Mouse (Mus musculus) kidney, embryonic 14.5 days (tissue): Measurements from ENCODE around the gene Nhlrc3. TPM values are rescaled to one million over a fixed set of nuclear protein-coding genes. Genes with fewer than 3 reads are reported as not detected.
A peak's percentile ranks its signal among the peaks of the same experiment; 100 is the strongest.

ENCODE experiments used
- ATAC-seq: fragments of 200-750 bp; cut with Nextera tagmentation; 2 replicates; pipeline ENCODE4 v1.8.0; 2017; ENCODE audit warnings: moderate number of reproducible peaks, mild to moderate bottlenecking, moderate TSS enrichment, moderate library complexity; ENCODE audit not compliant: low FRiP score, low TSS enrichment
- H3K27ac ChIP-seq: fragments of 300-500 bp; sonication (generic); 2 replicates; pipeline ENCODE4 v1.5.1; 2014; ENCODE audit warnings: low read depth, mild to moderate bottlenecking, low read length, moderate library complexity, mixed read lengths
- H3K27me3 ChIP-seq: fragments of 300-500 bp; sonication (generic); 2 replicates; pipeline ENCODE4 v1.6.1; 2014; ENCODE audit warnings: mild to moderate bottlenecking, low read length; ENCODE audit not compliant: control insufficient read depth, insufficient read depth
- H3K36me3 ChIP-seq: fragments of 300-500 bp; sonication (generic); 2 replicates; pipeline ENCODE4 v1.6.1; 2014; ENCODE audit warnings: low read length, mixed read lengths; ENCODE audit not compliant: control insufficient read depth, insufficient read depth
- H3K4me1 ChIP-seq: fragments of 300-500 bp; sonication (generic); 2 replicates; pipeline ENCODE4 v1.6.1; 2014; ENCODE audit warnings: low read length, mixed read lengths; ENCODE audit not compliant: control insufficient read depth, insufficient read depth
- H3K4me2 ChIP-seq: fragments of 300-500 bp; sonication (generic); replicated peaks from 2 replicates; pipeline ENCODE4 v1.6.1; 2014; ENCODE audit warnings: low read depth, mild to moderate bottlenecking, low read length
- H3K4me3 ChIP-seq: fragments of 300-500 bp; sonication (generic); 2 replicates; pipeline ENCODE4 v1.5.1; 2014; ENCODE audit warnings: mild to moderate bottlenecking, low read length
- H3K9ac ChIP-seq: fragments of 300-500 bp; sonication (generic); 2 replicates; pipeline ENCODE4 v1.6.1; 2014; ENCODE audit warnings: low read depth, mild to moderate bottlenecking, low read length, moderate library complexity
- H3K9me3 ChIP-seq: fragments of 300-500 bp; sonication (generic); 2 replicates; pipeline ENCODE4 v1.6.1; 2016; ENCODE audit warnings: low read length; ENCODE audit not compliant: control insufficient read depth
- WGBS: fragments of 180-500 bp; shearing (Covaris S2); extraction: QIAGEN DNeasy Blood & Tissue Kit; methylation state at CpG from one replicate; pipeline ENCODE4 v1.1.7; 2014; 5-methylcytosine and 5-hydroxymethylcytosine counted together
- polyA plus RNA-seq: library from polyadenylated mRNA; unstranded; fragments of >200 nt; fragmentation: Nextera tagmentation; extraction: Ambion mirVana; gene quantifications from 2 replicates; pipeline ENCODE4 v1.2.1, GENCODE M21; 2014

Gene Nhlrc3
- polyA plus RNA-seq, 1 experiment from 2014 or later = 10.1 TPM

DNA sequence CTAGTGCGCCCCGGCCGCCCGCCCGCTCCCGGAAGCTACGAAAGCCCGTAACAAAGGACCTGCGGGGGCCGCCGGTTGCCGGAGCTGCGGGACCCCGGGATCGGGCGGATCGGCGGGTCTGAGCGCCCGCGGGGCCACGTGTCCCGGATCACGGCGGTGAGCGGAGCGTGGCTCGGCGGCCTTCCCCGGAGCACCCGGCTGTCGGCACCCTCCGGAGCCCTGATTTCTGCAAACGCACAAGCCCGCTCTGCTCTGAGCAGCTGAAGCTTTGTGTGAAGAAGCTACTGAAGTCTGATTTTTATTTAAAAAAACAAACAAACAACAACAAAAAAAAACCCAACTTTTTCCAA is 608 bp upstream of the Nhlrc3 start:
- peak; percentile 53 for ATAC-seq
- under 1% methylated on average over 35 of the region's 35 CpGs for WGBS
- Histone ChIP-seq H3K27ac (peak overlapping the region; percentile 80), H3K27me3 (no peaks in the 10 kb centered on the region), H3K4me1 (peaks cover 22% of the 10 kb centered on the region), H3K9ac (peak overlapping the region; percentile 93), H3K4me3 (peak overlapping the region; percentile 98), H3K4me2 (peak overlapping the region; percentile 80), H3K9me3 (no peaks in the 10 kb centered on the region), H3K36me3 (peaks cover 14% of the 10 kb centered on the region; the same call in 1 of the 2 replicates)

DNA sequence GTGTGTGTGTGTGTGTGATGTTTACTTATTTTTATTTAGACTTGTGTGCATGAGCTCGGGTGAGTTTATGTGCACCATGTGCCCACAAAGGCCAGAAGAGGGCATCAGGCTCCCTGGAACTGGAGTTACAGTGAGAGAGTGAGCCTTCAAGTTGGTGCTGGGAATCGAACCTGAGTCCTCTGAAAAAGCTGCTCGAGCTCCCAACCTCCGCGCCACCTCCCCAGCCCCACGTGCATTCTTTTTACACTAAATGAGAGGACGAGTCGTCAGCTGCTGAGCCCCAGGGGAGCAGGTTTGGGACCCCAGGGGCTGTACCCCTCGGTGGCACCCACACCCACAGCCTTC is 459 bp downstream of the Nhlrc3 start:
- WGBS = 5% methylated on average over 9 of the region's 9 CpGs
- Histone ChIP-seq H3K27ac (peak overlapping the region; percentile 92), H3K36me3 (peaks cover 22% of the 10 kb centered on the region), H3K9me3 (no peaks in the 10 kb centered on the region), H3K27me3 (no peaks in the 10 kb centered on the region), H3K9ac (peak overlapping the region; percentile 93), H3K4me2 (peak overlapping the region; percentile 80), H3K4me1 (peaks cover 17% of the 10 kb centered on the region), H3K4me3 (peak overlapping the region; percentile 98)
- ATAC-seq = no peak; the same call in 1 of the 2 replicates

GRCm38 (mm10) chr3:53460106-53460505 is 3.0 kb downstream of the Nhlrc3 start:
- no peak overlapping the region for H3K4me2 ChIP-seq
- no peaks in the 10 kb centered on the region for H3K9me3 ChIP-seq
- H3K9ac ChIP-seq = no peak overlapping the region
- H3K27ac ChIP-seq = no peak overlapping the region
- WGBS = 84% methylated on average over 9 of the region's 9 CpGs
- no peaks in the 10 kb centered on the region; the same call in 1 of the 2 replicates for H3K4me1 ChIP-seq
- H3K27me3 ChIP-seq = no peaks in the 10 kb centered on the region
- no peak overlapping the region for H3K4me3 ChIP-seq
- H3K36me3 ChIP-seq = peaks cover 44% of the 10 kb centered on the region
- ATAC-seq = no peak

DNA sequence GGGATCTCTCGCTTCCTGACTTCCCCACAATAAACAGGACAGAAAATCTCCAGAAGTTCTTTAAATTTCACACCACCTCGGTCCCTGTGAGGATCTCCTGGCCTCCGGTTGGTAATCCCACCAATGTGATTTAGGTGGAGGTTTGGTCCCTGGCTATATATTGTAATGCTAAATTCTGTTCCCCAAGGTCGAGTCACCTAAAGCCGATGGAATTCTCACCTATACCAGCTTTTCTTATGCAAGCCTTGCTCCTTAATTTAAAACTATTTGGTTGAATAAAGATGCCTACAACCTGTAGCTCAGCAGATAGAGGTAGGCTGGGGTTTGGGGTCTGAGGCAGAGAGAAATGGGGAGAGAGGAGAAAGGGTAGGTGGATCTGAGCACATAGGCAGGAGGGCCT is 5.4 kb downstream of the Nhlrc3 start:
- Histone ChIP-seq H3K9me3 (no peaks in the 10 kb centered on the region), H3K27me3 (no peaks in the 10 kb centered on the region), H3K9ac (no peak overlapping the region), H3K4me3 (no peak overlapping the region), H3K4me1 (no peaks in the 10 kb centered on the region), H3K27ac (no peak overlapping the region), H3K4me2 (no peak overlapping the region), H3K36me3 (peaks cover 67% of the 10 kb centered on the region)
- no peak for ATAC-seq
- 68% methylated on average over 5 of the region's 5 CpGs for WGBS

GRCm38 (mm10) chr3:53454984-53455383 is 8.1 kb downstream of the Nhlrc3 start:
- Histone ChIP-seq H3K4me2 (no peak overlapping the region), H3K9me3 (no peaks in the 10 kb centered on the region), H3K4me3 (no peak overlapping the region), H3K27me3 (no peaks in the 10 kb centered on the region), H3K9ac (no peak overlapping the region), H3K27ac (no peak overlapping the region), H3K36me3 (peaks cover 85% of the 10 kb centered on the region), H3K4me1 (no peaks in the 10 kb centered on the region)
- 80% methylated on average over 7 of the region's 7 CpGs for whole genome bisulfite sequencing
- no peak for ATAC-seq

DNA sequence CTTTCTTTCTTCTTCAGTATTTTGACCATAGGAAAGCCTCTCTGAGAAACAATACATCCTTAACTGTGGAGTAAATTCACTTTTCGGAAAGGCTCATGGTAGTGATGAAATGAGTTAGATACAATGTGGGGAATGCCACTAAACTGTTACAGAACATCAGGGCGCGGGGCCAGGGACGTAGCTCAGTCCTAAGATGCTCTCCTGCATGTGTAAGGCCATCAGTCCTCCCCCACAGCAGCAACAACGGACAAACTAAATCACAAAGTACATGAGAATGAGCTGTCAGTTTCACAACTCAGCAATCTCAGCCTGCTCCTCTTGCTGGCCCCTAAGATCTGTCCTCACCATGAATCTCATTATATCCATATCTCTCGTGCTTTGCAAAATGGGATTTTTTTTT is 8.6 kb downstream of the Nhlrc3 start:
- no peak for ATAC-seq
- peaks cover 86% of the 10 kb centered on the region for H3K36me3 ChIP-seq
- H3K27ac ChIP-seq = no peak overlapping the region
- H3K4me2 ChIP-seq = no peak overlapping the region
- no peaks in the 10 kb centered on the region for H3K4me1 ChIP-seq
- H3K9ac ChIP-seq = no peak overlapping the region
- no peaks in the 10 kb centered on the region for H3K9me3 ChIP-seq
- no peak overlapping the region for H3K4me3 ChIP-seq
- WGBS = 87% methylated on average over 6 of the region's 6 CpGs
- H3K27me3 ChIP-seq = no peaks in the 10 kb centered on the region

GRCm38 (mm10) chr3:53454005-53454404 is 9.1 kb downstream of the Nhlrc3 start:
- no peak for ATAC-seq
- no peak overlapping the region for H3K4me3 ChIP-seq
- no peak overlapping the region for H3K9ac ChIP-seq
- H3K27ac ChIP-seq = no peak overlapping the region
- peaks cover 83% of the 10 kb centered on the region for H3K36me3 ChIP-seq
- H3K4me2 ChIP-seq = no peak overlapping the region
- 90% methylated on average over 6 of the region's 6 CpGs for WGBS
- H3K9me3 ChIP-seq = no peaks in the 10 kb centered on the region
- no peaks in the 10 kb centered on the region for H3K4me1 ChIP-seq
- no peaks in the 10 kb centered on the region for H3K27me3 ChIP-seq

DNA sequence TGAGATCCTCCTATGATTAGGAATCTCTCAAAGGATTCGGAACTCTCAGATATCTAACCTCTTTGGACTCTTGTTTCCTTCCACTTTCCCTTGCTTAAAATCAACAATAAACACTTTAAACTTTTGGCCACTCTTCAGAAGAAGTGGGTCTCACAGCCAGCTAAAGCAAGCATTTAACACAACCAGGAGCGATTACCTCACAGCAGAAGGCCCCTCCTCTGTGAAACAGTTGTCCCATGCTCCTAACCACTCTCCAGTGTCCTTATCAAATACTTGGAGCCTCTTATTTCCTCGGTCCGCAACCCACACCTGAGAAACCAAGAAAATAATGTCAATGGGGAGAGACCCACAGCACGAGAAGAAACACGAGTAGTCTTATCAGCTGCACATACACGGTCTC is 9.8 kb downstream of the Nhlrc3 start:
- H3K4me3 ChIP-seq = no peak overlapping the region
- 95% methylated on average over 7 of the region's 7 CpGs for WGBS
- no peaks in the 10 kb centered on the region for H3K4me1 ChIP-seq
- no peak overlapping the region for H3K4me2 ChIP-seq
- H3K36me3 ChIP-seq = peaks cover 78% of the 10 kb centered on the region
- no peak overlapping the region for H3K27ac ChIP-seq
- no peak overlapping the region for H3K9ac ChIP-seq
- ATAC-seq = no peak
- H3K9me3 ChIP-seq = no peaks in the 10 kb centered on the region
- H3K27me3 ChIP-seq = no peaks in the 10 kb centered on the region

GRCm38 (mm10) chr3:53452351-53452750 is 10.8 kb downstream of the Nhlrc3 start:
- no peaks in the 10 kb centered on the region for H3K9me3 ChIP-seq
- no peak overlapping the region for H3K27ac ChIP-seq
- no peak overlapping the region for H3K4me3 ChIP-seq
- peaks cover 68% of the 10 kb centered on the region for H3K36me3 ChIP-seq
- no peaks in the 10 kb centered on the region for H3K27me3 ChIP-seq
- H3K9ac ChIP-seq = no peak overlapping the region
- ATAC-seq = no peak
- no peaks in the 10 kb centered on the region for H3K4me1 ChIP-seq
- H3K4me2 ChIP-seq = no peak overlapping the region
- 93% methylated on average over 10 of the region's 10 CpGs for WGBS

DNA sequence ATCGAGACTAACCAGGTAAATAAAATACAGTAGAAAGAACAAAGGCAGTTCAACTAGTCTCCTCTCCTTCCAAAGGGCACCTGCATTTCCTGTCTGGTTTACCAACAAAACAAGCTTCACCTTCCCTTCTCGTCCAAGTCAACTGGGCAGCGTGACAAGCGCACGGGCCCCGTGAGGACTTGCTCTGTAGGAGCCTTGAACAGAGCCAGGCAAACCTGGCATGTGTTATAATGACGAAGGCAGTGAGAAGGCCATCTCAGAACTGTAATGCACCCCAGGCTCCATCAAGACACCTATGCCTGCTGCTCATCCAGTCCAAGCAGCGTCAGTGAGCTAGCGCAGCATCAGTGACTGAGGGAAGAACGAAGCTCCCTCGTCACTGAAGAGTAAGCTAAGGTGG is 12.5 kb downstream of the Nhlrc3 start:
- no peaks in the 10 kb centered on the region for H3K9me3 ChIP-seq
- H3K27ac ChIP-seq = no peak overlapping the region
- ATAC-seq = no peak
- no peak overlapping the region for H3K4me2 ChIP-seq
- 94% methylated on average over 11 of the region's 11 CpGs for WGBS
- no peaks in the 10 kb centered on the region for H3K27me3 ChIP-seq
- H3K4me1 ChIP-seq = no peaks in the 10 kb centered on the region
- H3K9ac ChIP-seq = no peak overlapping the region
- H3K4me3 ChIP-seq = no peak overlapping the region
- peaks cover 52% of the 10 kb centered on the region for H3K36me3 ChIP-seq
